Mouse (Mus musculus): ENCODE measurements around the gene Knl1. TPM values are rescaled to one million over a fixed set of nuclear protein-coding genes. Genes with fewer than 3 reads are reported as not detected.

The Knl1 gene
- total and polyA plus RNA-seq, 3 experiments: 18.6 to 160 (median 23.2) TPM

DNA sequence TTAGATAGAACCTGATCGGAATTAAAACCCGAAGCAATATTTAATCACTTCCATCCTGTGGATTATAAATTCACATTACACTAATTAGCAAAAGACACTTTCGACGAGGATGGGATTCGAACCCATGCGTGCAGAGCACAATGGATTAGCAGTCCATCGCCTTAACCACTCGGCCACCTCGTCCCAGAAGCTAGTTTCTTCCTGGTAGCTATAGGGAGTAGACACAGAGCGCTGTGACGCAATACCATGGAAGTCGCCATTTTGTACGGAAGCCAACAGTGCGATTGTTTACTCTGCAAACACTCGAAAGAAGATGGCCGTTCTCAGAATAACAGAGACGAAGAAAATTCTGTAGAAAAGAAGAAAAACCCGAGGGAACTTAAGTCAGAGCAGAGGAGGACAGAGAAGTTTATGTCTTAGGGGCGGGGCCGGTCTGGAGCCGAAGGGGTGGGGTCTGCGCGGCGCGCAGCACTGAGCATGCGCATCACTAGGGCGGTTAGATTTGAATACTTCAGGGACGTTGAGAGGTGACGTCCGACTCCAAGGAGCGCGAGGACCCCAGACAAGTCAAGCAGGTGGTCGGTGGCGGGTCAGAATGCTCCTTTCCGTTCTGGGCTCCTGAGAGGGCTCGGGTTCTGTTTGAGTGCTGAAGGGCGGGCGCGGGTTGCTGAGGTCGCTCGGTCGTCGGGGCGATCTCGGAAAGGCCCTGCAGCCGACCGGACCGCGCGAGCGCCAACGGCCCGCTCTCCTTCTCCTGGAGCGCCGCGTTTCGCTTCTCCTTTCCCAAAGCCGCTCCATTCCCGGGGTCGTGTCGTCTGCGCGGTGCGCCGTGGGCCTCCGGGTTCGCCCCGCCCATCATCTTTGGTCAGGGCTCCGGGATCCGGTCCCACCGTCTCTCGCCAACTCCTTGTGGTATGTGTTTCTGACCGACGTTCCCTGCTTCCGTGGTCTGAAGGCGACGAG is at the start of gene Knl1 (continued):
- no peak for TF ChIP-seq USF1 (IDR thresholded peaks at IDR 0.05; ENCODE audit: low read depth, low read length)
- TF ChIP-seq MYB (IDR thresholded peaks at IDR 0.05; ENCODE audit: low read depth, low read length): no peak
- TF ChIP-seq MXI1 (IDR thresholded peaks at IDR 0.05; ENCODE audit: low read depth, low read length): no peak
- no peak for TF ChIP-seq USF2 (IDR thresholded peaks at IDR 0.05; ENCODE audit: borderline replicate concordance in 1 of 2, insufficient read depth in 1 of 2, low read depth in 1 of 2, low read length in 2 of 2)
- TF ChIP-seq SIN3A (IDR thresholded peaks at IDR 0.05; ENCODE audit: low read length): peak; percentile 67

DNA sequence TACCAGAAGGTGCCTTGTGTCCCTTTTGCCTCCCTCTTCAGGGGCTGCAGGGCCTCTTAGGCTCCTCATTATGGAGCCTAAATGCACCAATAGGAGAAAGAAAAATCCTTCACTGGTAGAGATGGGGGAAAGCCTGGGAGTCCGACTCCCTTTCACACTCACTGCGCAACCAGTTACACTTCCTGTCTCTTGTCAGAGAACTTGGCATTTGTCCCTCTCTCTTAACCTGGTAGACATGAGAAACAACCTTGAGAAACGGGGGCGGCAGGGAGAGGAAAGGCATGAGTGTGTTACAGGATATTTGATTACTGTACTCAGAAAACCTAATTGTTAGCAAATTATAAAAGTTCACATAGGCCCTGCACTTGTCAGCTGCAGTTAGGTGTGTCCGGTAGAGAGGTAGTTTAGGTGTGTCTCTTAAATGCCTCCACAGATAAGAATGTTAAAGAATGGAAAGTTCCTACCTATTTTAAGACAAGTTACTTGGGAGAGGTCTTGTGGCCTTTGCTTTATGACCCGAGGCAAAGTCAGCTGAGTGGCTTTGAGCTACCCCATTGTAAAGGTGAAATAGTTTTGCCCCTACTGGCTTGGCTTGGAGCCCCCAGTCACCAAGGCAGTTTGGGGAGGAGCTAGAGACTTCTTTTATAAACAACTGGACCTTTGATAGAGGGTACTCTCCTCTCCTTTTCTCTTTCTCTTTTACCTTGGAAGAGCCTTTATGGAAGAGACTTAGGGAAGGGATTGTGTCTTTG is 48.6 kb upstream of the Knl1 start:
- H3K79me2 ChIP-seq (ENCODE audit: control insufficient read depth, insufficient read depth, low read length, poor library complexity): no peaks in the 10 kb centered on the region
- TF ChIP-seq MAX (IDR thresholded peaks at IDR 0.05; ENCODE audit: low read length) (no peak), ETS1 (IDR thresholded peaks at IDR 0.05; ENCODE audit: low read depth, low read length) (no peak), USF2 (IDR thresholded peaks at IDR 0.05; ENCODE audit: borderline replicate concordance in 1 of 2, insufficient read depth in 1 of 2, low read depth in 1 of 2, low read length in 2 of 2) (no peak), ZC3H11A (IDR thresholded peaks at IDR 0.05; ENCODE audit: low read depth, low read length) (no peak), NRF1 (IDR thresholded peaks at IDR 0.05; ENCODE audit: insufficient read depth, low read depth, low read length, poor library complexity, severe bottlenecking) (no peak), USF1 (IDR thresholded peaks at IDR 0.05; ENCODE audit: low read depth, low read length) (no peak)
- H3K9ac ChIP-seq (ENCODE audit: control insufficient read depth, low read depth, low read length, poor library complexity, severe bottlenecking): no peak overlapping the region
- no peak for DNase-seq (ENCODE audit: low read depth, low spot score)
- H3K4me1 ChIP-seq (ENCODE audit: control insufficient read depth in 1 of 2, insufficient read depth in 2 of 2, low read length in 2 of 2): peaks cover 0 to 14% of the 10 kb centered on the region in 2 experiments
- H3K4me3 ChIP-seq (ENCODE audit: control insufficient read depth in 1 of 2, insufficient read depth in 1 of 2, low read depth in 2 of 2, low read length in 2 of 2): no peak overlapping the region
- peaks cover 2% of the 10 kb centered on the region in 2 experiments for H3K27me3 ChIP-seq (ENCODE audit: control insufficient read depth in 1 of 2, insufficient read depth in 2 of 2, low read length in 2 of 2)
- no peaks in the 10 kb centered on the region for H3K9me3 ChIP-seq (replicated peaks; ENCODE audit: insufficient read depth, low read length)
- peaks cover 0 to 4% of the 10 kb centered on the region in 2 experiments; a peak in 2 of 4 replicates for H3K36me3 ChIP-seq (ENCODE audit: control insufficient read depth in 1 of 2, insufficient read depth in 2 of 2, low read length in 2 of 2)
- no peak overlapping the region for H3K27ac ChIP-seq (ENCODE audit: control insufficient read depth, low read depth, low read length)

DNA sequence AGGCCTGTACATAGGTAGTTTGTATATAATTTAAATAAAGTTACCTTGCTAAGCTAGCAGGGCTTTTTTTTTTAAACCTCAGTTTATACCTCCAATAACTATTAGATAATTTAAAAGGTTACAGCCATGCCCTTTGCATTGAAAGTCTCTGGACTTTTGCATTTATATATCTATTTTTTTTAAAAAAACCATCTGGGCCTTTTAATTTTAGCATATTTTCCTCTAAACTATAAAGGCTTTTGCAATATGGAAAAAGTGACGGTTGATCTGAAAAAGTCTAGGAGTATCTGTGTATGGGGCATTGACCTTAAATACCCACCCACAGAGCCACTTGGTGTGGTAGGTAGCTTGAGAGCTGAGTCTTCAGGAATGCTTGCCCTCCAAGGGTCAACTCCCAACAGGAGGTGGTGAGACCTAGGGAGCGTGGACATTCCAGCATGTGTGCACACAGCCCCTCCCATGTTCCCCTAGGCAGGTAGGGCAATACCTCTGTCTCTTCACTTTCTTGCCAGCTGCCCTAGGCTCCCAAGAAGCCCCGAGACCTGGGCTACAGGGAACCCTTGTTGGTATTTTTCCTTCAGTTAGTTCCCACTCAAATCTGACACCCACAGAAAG is 47.8 kb upstream of the Knl1 start:
- Histone ChIP-seq H3K9ac (ENCODE audit: control insufficient read depth, low read depth, low read length, poor library complexity, severe bottlenecking) (no peak overlapping the region; the same call in 1 of the 2 replicates), H3K9me3 (replicated peaks; ENCODE audit: insufficient read depth, low read length) (no peaks in the 10 kb centered on the region), H3K27me3 (ENCODE audit: control insufficient read depth in 1 of 2, insufficient read depth in 2 of 2, low read length in 2 of 2) (peaks cover 0 to 2% of the 10 kb centered on the region in 2 experiments; a peak in 2 of 4 replicates), H3K79me2 (ENCODE audit: control insufficient read depth, insufficient read depth, low read length, poor library complexity) (no peaks in the 10 kb centered on the region), H3K4me1 (ENCODE audit: control insufficient read depth in 1 of 2, insufficient read depth in 2 of 2, low read length in 2 of 2) (peaks cover 0 to 14% of the 10 kb centered on the region in 2 experiments), H3K27ac (ENCODE audit: control insufficient read depth, low read depth, low read length) (no peak overlapping the region), H3K36me3 (ENCODE audit: control insufficient read depth in 1 of 2, insufficient read depth in 2 of 2, low read length in 2 of 2) (peaks cover 0 to 4% of the 10 kb centered on the region in 2 experiments; a peak in 2 of 4 replicates), H3K4me3 (ENCODE audit: control insufficient read depth in 1 of 2, insufficient read depth in 1 of 2, low read depth in 2 of 2, low read length in 2 of 2) (no peak overlapping the region)
- no peak for DNase-seq (ENCODE audit: low read depth, low spot score)
- TF ChIP-seq SIN3A (IDR thresholded peaks at IDR 0.05; ENCODE audit: low read length) (no peak), RAD21 (IDR thresholded peaks at IDR 0.05; ENCODE audit: low read depth, low read length) (no peak), TCF12 (IDR thresholded peaks at IDR 0.05; ENCODE audit: low read depth, low read length) (no peak)
